Mouse (Mus musculus): ENCODE measurements around the gene Tmem45a. TPM values are rescaled to one million over a fixed set of nuclear protein-coding genes. Genes with fewer than 3 reads are reported as not detected.

Gene Tmem45a
- polyA plus RNA-seq (2015; fragmentation: Nextera tagmentation; extraction: Ambion mirVana), result 33.3 and 46.5 TPM in 2 replicates

DNA sequence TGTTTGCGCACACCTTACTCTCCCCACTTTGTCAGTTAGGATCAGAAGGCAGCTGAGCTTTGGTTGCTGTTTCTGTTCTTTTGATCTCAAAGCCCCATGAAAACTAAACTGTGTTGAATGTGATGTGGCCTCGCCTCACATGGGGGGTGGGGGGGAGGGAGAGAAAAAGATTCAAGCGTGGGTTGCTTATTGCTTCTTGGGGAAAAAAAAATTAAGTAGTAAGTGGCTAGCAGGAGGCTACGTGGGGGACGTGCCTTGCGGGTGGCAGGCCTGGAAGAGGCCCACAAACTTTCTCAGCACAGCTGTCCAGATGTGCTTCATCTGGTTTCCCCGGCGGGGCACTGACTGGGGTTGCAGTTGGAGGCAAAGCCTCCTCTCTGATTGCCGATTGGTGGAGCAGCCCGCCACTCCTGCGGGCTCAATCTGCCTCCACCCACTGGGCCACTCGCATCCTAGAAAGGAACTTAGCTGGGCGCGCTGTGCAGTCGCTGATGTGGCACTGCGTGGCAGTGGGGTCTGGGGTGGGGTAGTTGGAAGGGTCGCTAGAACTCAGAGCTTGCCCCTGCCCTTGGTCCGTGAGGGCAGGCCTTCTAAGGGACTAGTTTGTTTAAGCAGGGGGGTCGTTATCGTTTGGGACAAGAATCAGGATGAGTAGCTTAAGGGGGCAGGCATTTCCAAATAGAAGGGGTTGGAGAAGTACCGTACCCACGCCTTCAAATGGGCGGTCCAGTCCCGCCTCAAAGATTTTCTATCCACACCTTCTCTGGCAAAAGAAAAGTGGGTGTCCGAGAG is at the start of gene Tmem45a:
TSS of gene Tmem45a (minus strand) at position 343 of the 792 bp plus-strand sequence.

DNA sequence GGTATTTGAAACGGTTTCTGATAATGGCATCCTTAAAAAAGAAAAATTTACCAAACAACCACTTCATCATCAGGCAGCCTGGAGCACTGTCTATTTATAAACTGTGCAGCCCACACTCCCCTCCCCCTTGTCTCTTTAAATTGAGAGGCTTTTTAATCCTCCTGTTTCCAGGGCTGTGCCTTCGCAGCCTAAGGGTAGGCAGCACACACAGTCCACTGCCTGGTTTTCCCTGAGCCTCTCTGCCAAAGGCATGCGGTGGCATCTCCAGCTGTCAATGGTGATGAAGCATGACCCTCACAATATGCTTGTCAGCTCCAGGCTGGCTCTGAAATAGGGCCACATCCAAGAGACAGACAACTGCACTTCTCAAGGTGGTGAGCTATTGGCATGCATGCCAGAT is 42.1 kb upstream of the Tmem45a start, which contains the start of gene Lnp1:
TSS of gene Lnp1 (minus strand) at position 39 of the 400 bp plus-strand sequence.

DNA sequence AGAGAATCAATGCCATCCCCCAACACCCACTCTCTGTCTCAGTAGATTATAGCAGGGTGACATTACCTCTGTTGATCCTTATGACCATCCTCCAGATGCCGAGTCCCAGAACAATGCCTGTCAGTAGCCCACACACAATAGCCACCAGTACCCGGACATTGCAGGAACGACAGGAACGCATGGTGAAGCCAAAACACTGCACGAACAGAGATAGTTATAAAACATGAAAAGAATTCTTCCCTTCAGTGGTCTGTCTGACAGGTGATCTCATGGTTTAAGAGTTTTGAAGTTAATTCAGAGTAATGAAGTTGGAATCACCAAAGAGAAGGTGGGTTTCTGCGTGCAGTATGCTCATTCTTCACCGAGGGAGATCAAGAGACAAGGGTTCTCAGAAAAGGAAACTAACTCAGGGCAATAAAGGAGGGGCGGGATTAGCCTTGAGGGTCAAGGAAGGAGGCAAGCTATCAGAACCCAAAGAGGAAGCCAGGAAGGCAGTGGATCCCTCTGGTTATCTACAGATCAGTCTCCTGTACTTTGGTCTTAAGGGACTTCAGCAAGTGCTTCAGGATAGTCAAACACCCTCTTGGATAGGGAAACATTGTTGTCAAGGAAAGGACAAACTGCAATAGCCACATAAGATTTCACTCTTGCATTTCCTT is 90.4 kb downstream of the Tmem45a start, which contains the start of gene Adgrg7:
TSS of gene Adgrg7 (minus strand) at position 375 of the 659 bp plus-strand sequence.

Other genes with a start within 250 kb of the Tmem45a start
- 91.4 and 113 TPM in 2 replicates for gene Tfg, start 168.7 kb downstream of the Tmem45a start, polyA plus RNA-seq (2015; fragmentation: Nextera tagmentation; extraction: Ambion mirVana)
- not detected in 2 replicates for gene Adgrg7, start 90.3 kb downstream of the Tmem45a start, polyA plus RNA-seq (2015; fragmentation: Nextera tagmentation; extraction: Ambion mirVana)
- not detected in 2 replicates for gene Lnp1, start 41.9 kb upstream of the Tmem45a start, polyA plus RNA-seq (2015; fragmentation: Nextera tagmentation; extraction: Ambion mirVana)
- gene Tmem45a2, start 185.2 kb upstream of the Tmem45a start, polyA plus RNA-seq (2015; fragmentation: Nextera tagmentation; extraction: Ambion mirVana), result 2.5 and 2.9 TPM in 2 replicates
- 33.8 and 39.1 TPM in 2 replicates for gene Tomm70a, start 235.5 kb upstream of the Tmem45a start, polyA plus RNA-seq (2015; fragmentation: Nextera tagmentation; extraction: Ambion mirVana)

Data from urinary bladder, postnatal 0 days (tissue).